Mouse (Mus musculus) hindbrain, embryonic 12.5 days (tissue): Measurements from ENCODE around the gene Eif2s1. TPM values are rescaled to one million over a fixed set of nuclear protein-coding genes. Genes with fewer than 3 reads are reported as not detected.
"Not testable (repeated sequence)": the region's sequence is repeated elsewhere in the genome, so short reads cannot be mapped to it uniquely, and the experiment has no call there.

Experiments
- ATAC-seq: fragments of 200-750 bp; cut with Nextera tagmentation; 2 replicates; pipeline ENCODE4 v1.8.0; 2017; ENCODE audit warnings: moderate TSS enrichment; ENCODE audit not compliant: low FRiP score
- H3K27ac ChIP-seq: fragments of 300-500 bp; sonication (generic); 2 replicates; pipeline ENCODE4 v1.5.1; 2016; ENCODE audit warnings: mild to moderate bottlenecking
- H3K27me3 ChIP-seq: fragments of 300-500 bp; sonication (generic); 2 replicates; pipeline ENCODE4 v1.6.1; 2016; ENCODE audit warnings: mild to moderate bottlenecking
- H3K36me3 ChIP-seq: fragments of 300-500 bp; sonication (generic); 2 replicates; pipeline ENCODE4 v1.6.1; 2016; ENCODE audit warnings: mild to moderate bottlenecking
- H3K4me1 ChIP-seq: fragments of 300-500 bp; sonication (generic); 2 replicates; pipeline ENCODE4 v1.6.1; 2016
- H3K4me2 ChIP-seq: fragments of 300-500 bp; sonication (generic); replicated peaks from 2 replicates; pipeline ENCODE4 v1.6.1; 2016; ENCODE audit warnings: mild to moderate bottlenecking
- H3K4me3 ChIP-seq: fragments of 300-500 bp; sonication (generic); 2 replicates; pipeline ENCODE4 v1.5.1; 2016; ENCODE audit warnings: mild to moderate bottlenecking
- H3K9ac ChIP-seq: fragments of 300-500 bp; sonication (generic); 2 replicates; pipeline ENCODE4 v1.6.1; 2016; ENCODE audit warnings: mild to moderate bottlenecking, moderate library complexity
- H3K9me3 ChIP-seq: fragments of 300-500 bp; sonication (generic); replicated peaks from 2 replicates; pipeline ENCODE4 v1.6.1; 2016; ENCODE audit warnings: mild to moderate bottlenecking
- WGBS: fragments of 180-500 bp; shearing (Covaris S2); methylation state at CpG from one replicate; pipeline ENCODE4 v1.1.7; 2016; 5-methylcytosine and 5-hydroxymethylcytosine counted together
- polyA plus RNA-seq: library from polyadenylated mRNA; unstranded; fragments of >200 nt; fragmentation: Nextera tagmentation; extraction: Ambion mirVana; gene quantifications from 2 replicates; pipeline ENCODE4 v1.2.1, GENCODE M21; 2016

Gene Eif2s1
- polyA plus RNA-seq, 1 experiment from 2014 or later: 161 TPM

DNA sequence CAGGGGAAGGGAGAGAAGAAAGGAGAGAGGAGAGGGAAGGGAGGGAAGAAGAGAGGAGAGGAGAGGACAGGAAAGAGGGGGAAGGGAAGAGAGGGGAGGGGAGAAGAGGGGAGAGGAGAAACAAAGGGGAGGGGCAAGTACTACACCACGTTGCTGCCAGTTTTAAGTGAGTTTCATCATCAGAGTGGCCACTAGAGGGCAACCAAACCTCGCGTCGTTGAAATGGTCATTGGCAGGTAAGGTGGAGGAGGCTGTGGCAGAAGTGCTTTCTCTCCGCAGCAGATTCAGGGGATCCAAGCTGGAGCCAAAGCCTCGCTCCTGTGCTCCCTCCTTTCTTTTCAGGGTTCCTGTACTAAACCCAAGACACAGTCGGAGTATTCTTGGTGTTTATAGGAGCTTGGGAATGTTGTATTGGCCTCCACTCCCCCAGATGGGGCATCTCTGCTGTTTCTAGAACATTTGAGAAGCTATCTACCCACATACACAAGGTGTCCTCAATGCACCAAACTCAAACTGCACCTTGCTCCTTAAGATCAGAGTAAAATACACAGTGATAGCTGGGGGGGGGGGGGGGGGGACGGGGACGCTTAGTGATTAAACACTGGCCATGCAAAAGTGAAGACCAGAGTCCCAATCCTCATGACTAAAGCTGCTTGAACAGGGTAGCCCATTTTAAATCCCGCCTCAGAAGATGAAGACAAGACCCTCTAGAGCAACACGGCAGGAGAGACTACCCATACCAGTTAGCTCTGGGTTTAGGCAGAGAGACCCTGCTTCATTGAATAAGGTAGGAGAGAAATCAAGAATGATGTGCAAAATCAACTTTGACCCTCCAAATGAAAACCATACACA, 56.8 kb downstream of the Eif2s1 start:
- 0 out of 2 replicates have a peak, but pooled peaks cover 4% of the 10 kb centered on the region for H3K4me1 ChIP-seq
- peak overlapping the region; percentile 32 for H3K4me2 ChIP-seq
- no peaks in the 10 kb centered on the region for H3K36me3 ChIP-seq
- 18% methylated on average over 10 of the region's 11 CpGs for WGBS
- peak; percentile 78 for ATAC-seq
- H3K4me3 ChIP-seq: no peak overlapping the region
- no peaks in the 10 kb centered on the region for H3K9me3 ChIP-seq
- H3K27me3 ChIP-seq: peaks cover 11% of the 10 kb centered on the region
- H3K27ac ChIP-seq: no peak overlapping the region
- H3K9ac ChIP-seq: no peak overlapping the region

DNA sequence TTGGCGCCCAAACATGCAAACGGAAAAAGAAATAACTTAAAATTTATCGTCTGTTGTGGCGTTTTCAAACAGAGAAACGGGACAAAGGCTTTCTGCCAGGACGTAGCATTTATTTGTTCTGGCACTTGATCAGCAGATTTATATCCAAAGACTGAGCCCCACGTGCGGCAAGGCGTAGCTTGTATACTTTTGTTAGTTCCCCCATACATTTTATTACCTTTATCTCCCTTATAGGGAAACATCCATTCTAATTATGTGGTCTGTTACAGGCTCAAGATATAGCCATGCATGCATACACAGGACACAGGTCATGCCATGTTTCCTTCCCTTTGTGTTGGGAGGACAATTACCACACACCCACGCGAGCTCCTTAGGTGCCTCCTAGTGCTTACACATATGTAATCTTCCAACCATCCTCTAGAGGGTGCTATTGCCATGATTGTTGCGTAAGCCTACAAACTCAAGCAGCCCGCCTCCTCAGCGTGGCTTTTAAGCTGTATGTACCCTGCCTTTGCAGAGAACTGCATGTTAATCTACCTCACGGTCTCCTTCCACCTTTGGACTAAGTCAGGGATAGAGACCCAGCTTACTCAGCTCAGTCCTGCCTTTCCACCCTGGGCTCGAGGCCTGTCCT, 57.6 kb downstream of the Eif2s1 start:
- H3K9me3 ChIP-seq: no peaks in the 10 kb centered on the region
- H3K4me1 ChIP-seq: 0 out of 2 replicates have a peak, but pooled peaks cover 4% of the 10 kb centered on the region
- H3K4me3 ChIP-seq: no peak overlapping the region
- peaks cover 3% of the 10 kb centered on the region; the same call in 1 of the 2 replicates for H3K27me3 ChIP-seq
- H3K9ac ChIP-seq: no peak overlapping the region
- 38% methylated on average over 16 of the region's 16 CpGs for WGBS
- no peak overlapping the region for H3K4me2 ChIP-seq
- ATAC-seq: peak; percentile 73; the same call in 1 of the 2 replicates
- H3K36me3 ChIP-seq: no peaks in the 10 kb centered on the region
- no peak overlapping the region for H3K27ac ChIP-seq

DNA sequence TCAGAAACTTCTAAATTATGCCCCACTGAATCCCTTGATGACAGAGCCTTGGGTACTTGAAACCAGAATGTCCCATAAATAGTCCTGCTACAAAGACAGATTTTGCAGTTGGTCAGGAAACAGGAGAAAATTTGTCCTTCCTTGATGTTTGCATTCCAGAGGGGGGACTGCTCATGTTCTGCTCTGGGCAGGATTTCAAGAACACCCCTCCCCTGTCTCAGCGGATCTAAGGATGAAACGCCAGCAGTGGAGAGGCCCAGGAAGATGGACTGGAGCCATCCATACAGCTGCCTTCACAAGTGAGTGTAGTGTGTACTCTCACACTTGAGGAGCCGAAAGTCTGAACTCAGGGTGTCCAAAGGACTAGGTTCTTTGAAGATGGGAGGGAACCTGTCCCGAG, 59.8 kb downstream of the Eif2s1 start:
- Histone ChIP-seq H3K27ac (no peak overlapping the region), H3K27me3 (no peaks in the 10 kb centered on the region), H3K9me3 (no peaks in the 10 kb centered on the region), H3K9ac (no peak overlapping the region), H3K4me1 (0 out of 2 replicates have a peak, but pooled peaks cover 4% of the 10 kb centered on the region), H3K4me3 (no peak overlapping the region), H3K4me2 (no peak overlapping the region), H3K36me3 (no peaks in the 10 kb centered on the region)
- 83% methylated on average over 4 of the region's 4 CpGs for WGBS
- no peak for ATAC-seq

DNA sequence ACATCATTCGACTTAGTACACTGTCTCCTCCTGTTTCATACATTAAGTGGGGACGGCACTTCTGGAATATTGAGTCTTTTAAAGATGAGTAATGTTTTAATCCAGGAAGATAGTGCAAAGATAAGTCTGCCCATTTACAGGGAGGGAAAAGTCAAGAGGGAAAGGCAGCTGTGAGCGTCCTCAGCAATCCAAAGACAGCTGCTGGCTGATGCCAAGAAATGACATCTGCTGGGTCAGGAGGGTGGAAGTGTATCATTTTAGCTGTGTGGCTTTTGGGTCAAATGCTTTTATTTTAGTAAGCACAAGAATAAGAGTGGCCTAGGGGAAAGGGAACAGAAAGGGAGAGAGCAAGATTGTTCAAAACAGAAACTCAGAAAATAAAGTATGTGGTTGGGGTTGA, 60.4 kb downstream of the Eif2s1 start:
- no peak for ATAC-seq

DNA sequence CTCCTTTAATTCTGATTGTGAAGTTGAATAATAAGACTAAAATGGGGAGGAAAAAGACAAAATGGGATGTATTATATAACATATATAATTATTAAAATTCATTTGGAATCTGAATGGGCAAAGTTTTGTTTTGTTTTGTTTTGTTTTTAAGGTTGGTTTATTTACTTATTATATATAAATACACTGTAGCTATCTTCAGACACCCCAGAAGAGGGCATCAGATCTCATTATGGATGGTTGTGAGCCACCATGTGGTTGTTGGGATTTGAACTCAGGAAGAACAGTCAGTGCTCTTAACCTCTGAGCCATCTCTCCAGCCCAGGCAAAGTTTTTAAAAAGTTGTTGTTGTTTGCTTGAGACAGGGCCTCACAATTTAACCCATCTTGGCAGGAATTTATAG, 61.4 kb downstream of the Eif2s1 start:
- not testable (repeated sequence) for H3K27me3 ChIP-seq, H3K36me3 ChIP-seq, H3K9me3 ChIP-seq, H3K4me1 ChIP-seq, H3K27ac ChIP-seq, H3K4me2 ChIP-seq, H3K9ac ChIP-seq, H3K4me3 ChIP-seq, ATAC-seq

More for the DNA sequence above, 60.4 kb downstream of the Eif2s1 start:
- 0 out of 2 replicates have a peak, but pooled peaks cover 4% of the 10 kb centered on the region for H3K4me1 ChIP-seq
- H3K36me3 ChIP-seq: no peaks in the 10 kb centered on the region
- no peak overlapping the region for H3K27ac ChIP-seq
- H3K9ac ChIP-seq: no peak overlapping the region
- no peaks in the 10 kb centered on the region for H3K9me3 ChIP-seq
- 82% methylated on average over 3 of the region's 3 CpGs for WGBS
- no peak overlapping the region for H3K4me2 ChIP-seq
- H3K27me3 ChIP-seq: no peaks in the 10 kb centered on the region
- no peak overlapping the region for H3K4me3 ChIP-seq

DNA sequence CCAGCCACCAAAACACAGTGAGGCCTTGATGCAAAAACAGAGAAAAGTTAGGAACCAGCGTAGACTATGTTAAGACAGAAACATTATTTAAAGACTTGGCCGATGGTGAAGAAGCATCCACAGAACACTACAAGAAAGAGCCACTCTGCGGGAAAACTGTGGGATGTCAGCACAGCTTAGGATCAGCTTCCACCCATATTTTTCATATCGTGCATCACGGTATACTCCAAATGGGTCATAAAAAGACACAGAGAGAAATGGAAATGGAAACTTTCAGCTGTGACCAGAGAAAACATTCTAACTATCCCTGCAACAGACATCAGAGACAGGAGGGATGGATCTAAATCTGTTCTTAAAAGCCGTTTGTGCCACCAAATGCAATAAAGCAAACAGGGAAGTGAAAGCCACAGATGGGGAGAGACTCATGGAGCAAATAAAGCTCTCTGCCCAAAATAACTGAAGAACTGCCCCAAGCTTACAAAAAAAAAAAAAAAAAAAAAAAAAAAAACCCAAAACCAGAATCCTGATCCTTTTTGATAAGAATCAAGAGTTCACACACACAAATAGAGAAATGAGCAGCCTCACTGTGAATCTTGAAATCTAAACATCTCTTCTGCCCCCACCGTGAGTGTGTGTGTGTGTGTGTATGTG, 62.0 kb downstream of the Eif2s1 start:
- H3K9ac ChIP-seq: no peak overlapping the region
- H3K4me1 ChIP-seq: 0 out of 2 replicates have a peak, but pooled peaks cover 3% of the 10 kb centered on the region
- no peak for ATAC-seq
- H3K27me3 ChIP-seq: no peaks in the 10 kb centered on the region
- H3K4me3 ChIP-seq: no peak overlapping the region
- H3K36me3 ChIP-seq: no peaks in the 10 kb centered on the region
- H3K4me2 ChIP-seq: no peak overlapping the region
- 92% methylated on average over 7 of the region's 7 CpGs for WGBS
- H3K9me3 ChIP-seq: no peaks in the 10 kb centered on the region
- no peak overlapping the region for H3K27ac ChIP-seq

DNA sequence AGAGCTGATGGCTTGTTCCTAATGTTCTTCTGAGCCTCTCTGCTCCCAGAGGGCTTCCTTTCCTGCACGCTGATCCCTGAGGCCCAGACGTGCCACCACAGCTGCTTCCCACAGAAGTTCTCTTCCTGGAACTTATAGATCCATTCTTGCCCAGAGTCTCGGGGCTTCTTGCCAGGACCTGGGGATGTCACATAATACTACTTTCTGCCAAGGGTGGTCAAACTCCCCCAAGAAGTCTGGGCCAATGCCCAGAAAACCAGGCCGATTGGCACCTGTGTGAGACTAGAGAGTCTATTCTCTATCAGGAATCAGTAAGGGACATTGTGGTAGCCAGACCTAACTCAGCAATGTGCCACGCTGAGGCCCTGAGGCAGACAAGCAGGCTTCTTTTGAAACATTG, 65.7 kb downstream of the Eif2s1 start:
- H3K4me1 ChIP-seq: no peaks in the 10 kb centered on the region
- no peak overlapping the region for H3K27ac ChIP-seq
- no peak for ATAC-seq
- no peak overlapping the region for H3K4me2 ChIP-seq
- no peak overlapping the region for H3K9ac ChIP-seq
- WGBS: 85% methylated on average over 5 of the region's 5 CpGs
- H3K27me3 ChIP-seq: no peaks in the 10 kb centered on the region
- no peak overlapping the region for H3K4me3 ChIP-seq
- no peaks in the 10 kb centered on the region for H3K9me3 ChIP-seq
- no peaks in the 10 kb centered on the region for H3K36me3 ChIP-seq

DNA sequence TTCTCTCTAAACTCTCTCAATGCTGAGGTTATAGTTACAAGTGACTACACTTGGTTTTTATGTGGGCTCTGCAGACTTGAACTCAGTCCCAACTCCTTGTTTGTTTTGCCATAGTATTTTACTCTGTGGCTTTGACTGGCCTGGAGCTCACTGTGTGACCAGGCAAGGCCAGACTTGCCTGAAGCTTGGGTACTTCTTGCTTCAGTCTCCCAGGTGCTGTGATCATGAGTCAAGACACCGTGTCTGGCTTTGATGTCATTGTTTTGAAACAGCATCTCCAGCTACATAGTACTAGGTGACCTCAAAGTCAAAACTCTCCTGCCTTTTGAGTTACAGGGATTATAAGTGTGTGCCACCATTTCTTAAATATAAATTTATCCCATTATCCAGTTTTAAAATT, 68.3 kb downstream of the Eif2s1 start:
- 71% methylated on average over 1 of the region's 1 CpGs for WGBS
- no peak overlapping the region for H3K9ac ChIP-seq
- no peak for ATAC-seq
- no peak overlapping the region for H3K4me3 ChIP-seq
- H3K4me2 ChIP-seq: no peak overlapping the region
- H3K36me3 ChIP-seq: no peaks in the 10 kb centered on the region
- H3K27ac ChIP-seq: no peak overlapping the region
- H3K4me1 ChIP-seq: no peaks in the 10 kb centered on the region
- H3K27me3 ChIP-seq: no peaks in the 10 kb centered on the region
- H3K9me3 ChIP-seq: no peaks in the 10 kb centered on the region

DNA sequence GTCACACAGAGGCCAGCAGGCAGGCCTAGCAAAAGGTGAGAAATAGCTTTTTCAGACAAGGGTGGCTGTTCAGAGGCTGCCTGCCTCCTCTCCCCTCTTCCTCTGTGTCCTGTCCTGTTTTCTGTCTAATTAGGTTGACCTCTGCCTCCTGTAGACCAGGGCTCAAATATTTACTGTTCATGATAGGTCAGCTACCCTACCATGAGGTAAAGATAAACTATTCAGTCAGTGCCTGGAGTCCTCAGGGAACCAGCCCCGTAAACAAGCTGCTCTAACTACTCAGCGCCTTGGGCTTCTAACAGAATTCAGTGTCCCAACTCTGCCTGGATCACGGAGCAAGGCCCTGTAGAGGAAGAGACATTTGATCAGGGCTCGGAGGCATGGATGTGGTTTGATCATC, 74.9 kb downstream of the Eif2s1 start:
- Histone ChIP-seq H3K4me2 (no peak overlapping the region), H3K9ac (no peak overlapping the region), H3K27me3 (no peaks in the 10 kb centered on the region), H3K4me1 (no peaks in the 10 kb centered on the region), H3K27ac (no peak overlapping the region), H3K9me3 (no peaks in the 10 kb centered on the region), H3K4me3 (no peak overlapping the region), H3K36me3 (no peaks in the 10 kb centered on the region)
- WGBS: 58% methylated on average over 4 of the region's 4 CpGs
- no peak for ATAC-seq

Other genes starting within 250 kb of the Eif2s1 start
- gene Fam71d, start 170.3 kb upstream of the Eif2s1 start, polyA plus RNA-seq: 0.26 TPM in 1 of 2 replicates, not detected in the other
- gene Mpp5, start 112.9 kb upstream of the Eif2s1 start, polyA plus RNA-seq: 26.2 and 28.5 TPM in 2 replicates
- gene Atp6v1d, start 181 bp upstream of the Eif2s1 start, polyA plus RNA-seq: 95.4 and 98.4 TPM in 2 replicates
- gene Plek2, start 45.1 kb downstream of the Eif2s1 start, polyA plus RNA-seq: 2.5 and 2.6 TPM in 2 replicates
- 23.6 and 27.5 TPM in 2 replicates for gene Tmem229b, start 145.8 kb downstream of the Eif2s1 start, polyA plus RNA-seq
- 4.9 and 5.7 TPM in 2 replicates for gene Plekhh1, start 167.3 kb downstream of the Eif2s1 start, polyA plus RNA-seq
- gene Pigh, start 227.8 kb downstream of the Eif2s1 start, polyA plus RNA-seq: 27.1 and 28.3 TPM in 2 replicates